ENCODE assay signal across 11 mouse cellular contexts in genomic region chr8:106300739-106301715, GRCm38 (mm10). TPM values are rescaled to one million over a fixed set of nuclear protein-coding genes. Genes with fewer than 3 reads are reported as not detected.
A peak's percentile ranks its signal among the peaks of the same experiment; 100 is the strongest.
DNase-seq lines count a peak whose midpoint lies in the region; ATAC-seq lines count a peak whose summit lies in the region.
"Had no signal": no experiment of that assay in that cellular context is flagged by ENCODE, and none has a peak within 500 bp of the region (broad histone marks: within the 10 kb centered on the region; RNA-seq: fewer than 3 reads in every experiment).

No protein-coding gene starts in this region.

- DNase-seq in intestine, embryonic 14.5 days (ENCODE audit: low spot score): no peak
- DNase-seq in frontal cortex, postnatal 25 days (ENCODE audit: low spot score in 2 of 2): peak; percentile 29 to 31
- DNase-seq in left cerebral cortex, adult 18-20 months (ENCODE audit: low spot score in 2 of 2): peak; percentile 41 to 42
- DNase-seq in right cerebral cortex, postnatal 25 days: peak; percentile 40
- DNase-seq in urinary bladder, adult 18-20 months (ENCODE audit: low spot score in 2 of 2): no peak
- no peak for DNase-seq in limb, embryonic 10.5 days (ENCODE audit: low spot score)
- DNase-seq: cerebellum, adult 11-12 months; gastrocnemius, postnatal 36 days had no signal

- ATAC-seq in intestine, embryonic 14.5 days (replicated peaks; ENCODE audit: low FRiP score, low TSS enrichment, low read depth): no peak
- ATAC-seq in intestine, embryonic 15.5 days: no peak
- no peak for ATAC-seq in monocyte, adult 5-6 weeks (replicated peaks; ENCODE audit: insufficient number of reproducible peaks, low FRiP score, low TSS enrichment, poor library complexity, severe bottlenecking)

- H3K9me3 ChIP-seq in intestine, embryonic 14.5 days (ENCODE audit: control insufficient read depth, low read length): no peaks in the 10 kb centered on the region
- no peaks in the 10 kb centered on the region for H3K9me3 ChIP-seq in intestine, embryonic 15.5 days
- H3K9me3 ChIP-seq in limb, embryonic 10.5 days (replicated peaks): no peaks in the 10 kb centered on the region
- H3K9me3 ChIP-seq: limb, embryonic 15.5 days had no signal

- H3K9ac ChIP-seq in intestine, embryonic 14.5 days (ENCODE audit: low read length): no peak overlapping the region
- no peak overlapping the region for H3K9ac ChIP-seq in intestine, embryonic 15.5 days
- H3K9ac ChIP-seq: limb, embryonic 15.5 days had no signal

- no peaks in the 10 kb centered on the region for H3K27me3 ChIP-seq in intestine, embryonic 14.5 days (replicated peaks; ENCODE audit: control insufficient read depth, insufficient read depth, low read length)
- no peaks in the 10 kb centered on the region for H3K27me3 ChIP-seq in intestine, embryonic 15.5 days (replicated peaks)
- H3K27me3 ChIP-seq in limb, embryonic 10.5 days (ENCODE audit: low read depth, poor library complexity, severe bottlenecking): no peaks in the 10 kb centered on the region
- H3K27me3 ChIP-seq: limb, embryonic 15.5 days had no signal

- WGBS in intestine, embryonic 14.5 days: 54% methylated on average over 9 of the region's 9 CpGs
- WGBS in intestine, embryonic 15.5 days: 57% methylated on average over 9 of the region's 9 CpGs
- WGBS in limb, embryonic 10.5 days: 82% methylated on average over 9 of the region's 9 CpGs

- H3K4me2 ChIP-seq in intestine, embryonic 14.5 days (ENCODE audit: low read length): no peak overlapping the region
- H3K4me2 ChIP-seq in intestine, embryonic 15.5 days (replicated peaks): no peak overlapping the region
- H3K4me2 ChIP-seq: limb, embryonic 15.5 days had no signal

- H3K36me3 ChIP-seq in intestine, embryonic 14.5 days (ENCODE audit: control insufficient read depth, insufficient read depth, low read length): no peaks in the 10 kb centered on the region
- no peaks in the 10 kb centered on the region for H3K36me3 ChIP-seq in intestine, embryonic 15.5 days
- H3K36me3 ChIP-seq in limb, embryonic 10.5 days: no peaks in the 10 kb centered on the region
- H3K36me3 ChIP-seq: limb, embryonic 15.5 days had no signal

- H3K27ac ChIP-seq in intestine, embryonic 14.5 days (ENCODE audit: low read depth): 0 out of 2 replicates have a peak overlapping the region, but pooled peaks have one; percentile 27
- no peak overlapping the region for H3K27ac ChIP-seq in intestine, embryonic 15.5 days
- no peak overlapping the region for H3K27ac ChIP-seq in limb, embryonic 10.5 days
- H3K27ac ChIP-seq: limb, embryonic 15.5 days had no signal

- H3K4me1 ChIP-seq in intestine, embryonic 14.5 days (replicated peaks; ENCODE audit: control insufficient read depth, insufficient read depth, low read length): peaks cover 19% of the 10 kb centered on the region
- peaks cover 10% of the 10 kb centered on the region for H3K4me1 ChIP-seq in intestine, embryonic 15.5 days (replicated peaks)
- H3K4me1 ChIP-seq in limb, embryonic 10.5 days: no peaks in the 10 kb centered on the region

- H3K4me3 ChIP-seq in intestine, embryonic 14.5 days (ENCODE audit: low read depth, low read length): no peak overlapping the region
- H3K4me3 ChIP-seq in intestine, embryonic 15.5 days (replicated peaks): no peak overlapping the region
- no peak overlapping the region for H3K4me3 ChIP-seq in limb, embryonic 10.5 days
- H3K4me3 ChIP-seq: limb, embryonic 15.5 days had no signal

RNA-seq across cellular contexts. Expression of gene Smpd3, which starts 36.8 kb away (rescaled TPM):
- polyA plus RNA-seq in intestine, embryonic 14.5 days (2014; fragmentation: Nextera tagmentation; extraction: Ambion mirVana): 20.0 and 20.4 TPM in 2 replicates
- polyA plus RNA-seq in intestine, embryonic 15.5 days (2015; fragmentation: Nextera tagmentation; extraction: Ambion mirVana): 21.8 and 22.3 TPM in 2 replicates
- total RNA-seq in left cerebral cortex, adult 18-20 months (2021): 10 to 100 TPM; 51.2 to 59.3 TPM
- 0.48 to 1.1 TPM in 2 of 3 replicates, not detected in the other for total RNA-seq in monocyte, adult 5-6 weeks (2017)
- polyA plus RNA-seq in limb, embryonic 10.5 days (2016; fragmentation: Nextera tagmentation; extraction: Ambion mirVana): 0.68 and 1.4 TPM in 2 replicates

Comparison
In these comparisons a context has a peak if more than half of its experiments do, and no peak if none do; other contexts are left out.
1. DNase-seq: peak in frontal cortex, postnatal 25 days (2 of 2), left cerebral cortex, adult 18-20 months (2 of 2) and right cerebral cortex, postnatal 25 days (single experiment); none in intestine, embryonic 14.5 days (single experiment), urinary bladder, adult 18-20 months (0 of 2) and limb, embryonic 10.5 days (single experiment).